Mouse (Mus musculus) stomach, adult 2 months (tissue): ENCODE data around the gene 2010003K11Rik. TPM values are rescaled to one million over a fixed set of nuclear protein-coding genes. Genes with fewer than 3 reads are reported as not detected.

Source experiments
- polyA plus RNA-seq: library from polyadenylated mRNA; depleted of rRNA; stranded (reverse); fragments of >200 nt; gene quantifications from 2 replicates; pipeline ENCODE4 v1.2.3, GENCODE M21; 2012; rRNA removed

2010003K11Rik gene
- polyA plus RNA-seq = 1.00 and 1.3 TPM in 2 replicates

GRCm38 (mm10) chr19:4498062-4498933, at the start of gene 2010003K11Rik:
Gene 2010003K11Rik (minus strand): TSS chr19:4498583.

GRCm38 (mm10) chr19:4509986-4510963, 11.9 kb upstream of the 2010003K11Rik start, which contains the start of gene Pcx:
Gene Pcx (plus strand): TSS chr19:4510472.

GRCm38 (mm10) chr19:4477345-4478189, 20.8 kb downstream of the 2010003K11Rik start, which contains the start of gene Syt12:
Gene Syt12 (minus strand): TSS chr19:4477447.

Other genes with a start within 250 kb of the 2010003K11Rik start
- gene Ssh3, start 229.4 kb downstream of the 2010003K11Rik start, polyA plus RNA-seq = 70.7 and 85.1 TPM in 2 replicates
- gene Ankrd13d, start 215.4 kb downstream of the 2010003K11Rik start, polyA plus RNA-seq = 5.5 and 7.2 TPM in 2 replicates
- gene Grk2, start 192.4 kb downstream of the 2010003K11Rik start, polyA plus RNA-seq = 54.8 and 71.4 TPM in 2 replicates
- 17.9 and 22.2 TPM in 2 replicates for gene Kdm2a, start 100.3 kb downstream of the 2010003K11Rik start, polyA plus RNA-seq
- gene Rhod, start 59.2 kb downstream of the 2010003K11Rik start, polyA plus RNA-seq = 17.8 and 35.6 TPM in 2 replicates
- gene Syt12, start 21.1 kb downstream of the 2010003K11Rik start, polyA plus RNA-seq = 2.2 and 5.5 TPM in 2 replicates
- gene Pcx, start 11.9 kb upstream of the 2010003K11Rik start, polyA plus RNA-seq = 40.8 and 40.9 TPM in 2 replicates
- gene Lrfn4, start 117.1 kb upstream of the 2010003K11Rik start, polyA plus RNA-seq = 22.4 and 32.7 TPM in 2 replicates
- gene Rce1, start 127.1 kb upstream of the 2010003K11Rik start, polyA plus RNA-seq = 65.3 and 76.9 TPM in 2 replicates
- 0.28 TPM in 1 of 2 replicates, not detected in the other for gene Gm960, start 200.1 kb upstream of the 2010003K11Rik start, polyA plus RNA-seq
- gene Sptbn2, start 212.6 kb upstream of the 2010003K11Rik start, polyA plus RNA-seq = 2.7 and 2.8 TPM in 2 replicates